Mouse (Mus musculus): ENCODE results near the gene Mrrf.

DNA sequence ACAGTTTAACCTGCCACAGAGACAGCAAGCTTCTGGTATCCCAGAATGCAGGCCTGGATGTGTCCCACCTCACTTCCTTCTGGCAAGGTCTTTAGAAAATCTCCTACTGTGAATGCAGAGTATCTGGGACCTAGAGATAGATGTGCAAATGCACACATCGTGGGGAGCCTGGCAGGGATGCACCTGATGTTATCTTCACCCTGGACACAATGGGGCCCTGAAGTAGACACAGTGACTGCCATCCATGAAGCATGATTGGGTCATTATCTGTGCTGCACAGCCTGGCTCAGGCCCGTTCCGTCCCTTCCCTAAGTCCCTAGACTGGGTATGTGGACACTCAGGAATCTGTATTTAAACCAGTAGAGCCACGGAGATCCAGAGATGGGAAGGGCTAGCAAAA lies 68.4 kb downstream of the Mrrf start:
- no peak for TF ChIP-seq CTCF (IDR thresholded peaks at IDR 0.05; ENCODE audit: low read depth)
- TF ChIP-seq EP300 (optimal IDR thresholded peaks at IDR 0.05): no peak
